Mouse (Mus musculus) embryonic facial prominence, embryonic 13.5 days (tissue): ENCODE measurements around the gene Eif1b. TPM values are rescaled to one million over a fixed set of nuclear protein-coding genes. Genes with fewer than 3 reads are reported as not detected.

Experiments used
- ATAC-seq: fragments of 200-750 bp; cut with Nextera tagmentation; 2 replicates; pipeline ENCODE4 v1.8.0; 2017; ENCODE audit warnings: low read depth; ENCODE audit not compliant: insufficient number of reproducible peaks, insufficient read depth, low FRiP score, low TSS enrichment
- H3K27ac ChIP-seq: fragments of 300-500 bp; sonication (generic); 2 replicates; pipeline ENCODE4 v1.5.1; 2015; ENCODE audit warnings: moderate library complexity, mild to moderate bottlenecking, inconsistent platforms
- H3K27me3 ChIP-seq: fragments of 300-500 bp; sonication (generic); 2 replicates; pipeline ENCODE4 v1.6.1; 2015; ENCODE audit warnings: mild to moderate bottlenecking, inconsistent platforms
- H3K36me3 ChIP-seq: fragments of 300-500 bp; sonication (generic); 2 replicates; pipeline ENCODE4 v1.6.1; 2015; ENCODE audit warnings: mild to moderate bottlenecking, inconsistent platforms
- H3K4me1 ChIP-seq: fragments of 300-500 bp; sonication (generic); 2 replicates; pipeline ENCODE4 v1.6.1; 2015; ENCODE audit warnings: inconsistent platforms
- H3K4me2 ChIP-seq: fragments of 300-500 bp; sonication (generic); 2 replicates; pipeline ENCODE4 v1.6.1; 2015; ENCODE audit warnings: moderate library complexity, mild to moderate bottlenecking, inconsistent platforms
- H3K4me3 ChIP-seq: fragments of 300-500 bp; sonication (generic); 2 replicates; pipeline ENCODE4 v1.5.1; 2015; ENCODE audit warnings: mild to moderate bottlenecking, inconsistent platforms
- H3K9ac ChIP-seq: fragments of 300-500 bp; sonication (generic); 2 replicates; pipeline ENCODE4 v1.6.1; 2015; ENCODE audit warnings: mild to moderate bottlenecking, inconsistent platforms
- H3K9me3 ChIP-seq: fragments of 300-500 bp; sonication (generic); 2 replicates; pipeline ENCODE4 v1.6.1; 2016; ENCODE audit warnings: inconsistent platforms
- WGBS: fragments of 180-500 bp; shearing (Covaris S2); methylation state at CpG from one replicate; pipeline ENCODE4 v1.1.7; 2015; ENCODE audit warnings: mixed read lengths; 5-methylcytosine and 5-hydroxymethylcytosine counted together
- polyA plus RNA-seq: library from polyadenylated mRNA; unstranded; fragments of >200 nt; fragmentation: Nextera tagmentation; extraction: Ambion mirVana; gene quantifications from 2 replicates; pipeline ENCODE4 v1.2.1, GENCODE M21; 2015

Gene Eif1b
- 195 and 207 TPM in 2 replicates for polyA plus RNA-seq

GRCm38 (mm10) chr9:120492010-120492399 lies at the start of gene Eif1b:
Gene Eif1b (plus strand): TSS chr9:120492232.
- peak; percentile 40; the same call in 1 of the 2 replicates for ATAC-seq
- Histone ChIP-seq H3K4me3 (peak within 1 kb of the TSS; percentile 100), H3K27me3 (no peaks in the 10 kb centered on the region), H3K9ac (peak within 1 kb of the TSS; percentile 100), H3K36me3 (peaks cover 23% of the 10 kb centered on the region), H3K9me3 (no peaks in the 10 kb centered on the region), H3K4me1 (peaks cover 18% of the 10 kb centered on the region), H3K27ac (peak within 1 kb of the TSS; percentile 93), H3K4me2 (peak within 1 kb of the TSS; percentile 81)
- WGBS, result 4% methylated on average over 19 of the region's 19 CpGs

- Histone ChIP-seq H3K36me3 (no peaks in the 10 kb centered on the region), H3K4me2 (no peak overlapping the region), H3K4me1 (peaks cover 5% of the 10 kb centered on the region), H3K9me3 (no peaks in the 10 kb centered on the region), H3K27ac (no peak overlapping the region), H3K27me3 (peaks cover 13% of the 10 kb centered on the region; the same call in 1 of the 2 replicates), H3K4me3 (no peak overlapping the region), H3K9ac (no peak overlapping the region)
- no peak for ATAC-seq
- 84% methylated on average over 9 of the region's 9 CpGs for WGBS
These were observed 47.4 kb upstream of the Eif1b start for GRCm38 (mm10) chr9:120444642-120445041.

- no peak overlapping the region for H3K4me3 ChIP-seq
These were observed 42.2 kb upstream of the Eif1b start for GRCm38 (mm10) chr9:120449696-120450329.

GRCm38 (mm10) chr9:120455768-120456655 lies 36.0 kb upstream of the Eif1b start:
- ATAC-seq, result peak; percentile 62; the same call in 1 of the 2 replicates
- Histone ChIP-seq H3K27me3 (no peaks in the 10 kb centered on the region), H3K9ac (no peak overlapping the region), H3K36me3 (no peaks in the 10 kb centered on the region), H3K27ac (peak overlapping the region; percentile 71), H3K4me3 (no peak overlapping the region), H3K4me2 (peak overlapping the region; percentile 7; the same call in 1 of the 2 replicates), H3K9me3 (no peaks in the 10 kb centered on the region), H3K4me1 (peaks cover 17% of the 10 kb centered on the region)
- 10% methylated on average over 9 of the region's 9 CpGs for WGBS

More at GRCm38 (mm10) chr9:120449696-120450329, 42.2 kb upstream of the Eif1b start:
- Histone ChIP-seq H3K27ac (no peak overlapping the region), H3K4me2 (no peak overlapping the region), H3K9me3 (no peaks in the 10 kb centered on the region), H3K36me3 (no peaks in the 10 kb centered on the region), H3K27me3 (0 out of 2 replicates have a peak, but pooled peaks cover 7% of the 10 kb centered on the region), H3K4me1 (peaks cover 8% of the 10 kb centered on the region), H3K9ac (no peak overlapping the region)
- ATAC-seq, result no peak
- 63% methylated on average over 6 of the region's 6 CpGs for WGBS

GRCm38 (mm10) chr9:120470431-120470830 lies 21.6 kb upstream of the Eif1b start:
- Histone ChIP-seq H3K36me3 (no peaks in the 10 kb centered on the region), H3K4me3 (no peak overlapping the region), H3K4me1 (peaks cover 6% of the 10 kb centered on the region), H3K27me3 (no peaks in the 10 kb centered on the region), H3K9me3 (no peaks in the 10 kb centered on the region), H3K27ac (no peak overlapping the region), H3K9ac (no peak overlapping the region), H3K4me2 (no peak overlapping the region)
- ATAC-seq, result no peak
- 91% methylated on average over 1 of the region's 1 CpGs for WGBS

GRCm38 (mm10) chr9:120481644-120482043 lies 10.4 kb upstream of the Eif1b start:
- WGBS, result 78% methylated on average over 3 of the region's 3 CpGs
- no peaks in the 10 kb centered on the region for H3K36me3 ChIP-seq
- H3K27me3 ChIP-seq, result no peaks in the 10 kb centered on the region; the same call in 1 of the 2 replicates
- peaks cover 2% of the 10 kb centered on the region; the same call in 1 of the 2 replicates for H3K4me1 ChIP-seq
- H3K27ac ChIP-seq, result no peak overlapping the region
- no peak overlapping the region for H3K4me3 ChIP-seq
- H3K9me3 ChIP-seq, result no peaks in the 10 kb centered on the region
- H3K4me2 ChIP-seq, result no peak overlapping the region
- no peak overlapping the region for H3K9ac ChIP-seq
- ATAC-seq, result no peak

GRCm38 (mm10) chr9:120482382-120482781 lies 9.7 kb upstream of the Eif1b start:
- no peak overlapping the region for H3K27ac ChIP-seq
- no peak for ATAC-seq
- peaks cover 2% of the 10 kb centered on the region; the same call in 1 of the 2 replicates for H3K4me1 ChIP-seq
- H3K4me3 ChIP-seq, result no peak overlapping the region
- WGBS, result 87% methylated on average over 4 of the region's 4 CpGs
- H3K9me3 ChIP-seq, result no peaks in the 10 kb centered on the region
- no peaks in the 10 kb centered on the region for H3K36me3 ChIP-seq
- H3K4me2 ChIP-seq, result no peak overlapping the region
- H3K9ac ChIP-seq, result no peak overlapping the region
- no peaks in the 10 kb centered on the region; the same call in 1 of the 2 replicates for H3K27me3 ChIP-seq

- 79% methylated on average over 8 of the region's 8 CpGs for WGBS
- no peaks in the 10 kb centered on the region; the same call in 1 of the 2 replicates for H3K27me3 ChIP-seq
- no peak for ATAC-seq
These were observed 8.9 kb upstream of the Eif1b start for GRCm38 (mm10) chr9:120483101-120483500.

GRCm38 (mm10) chr9:120487076-120487475 lies 5.0 kb upstream of the Eif1b start:
- no peak overlapping the region for H3K4me2 ChIP-seq
- no peak overlapping the region for H3K4me3 ChIP-seq
- H3K36me3 ChIP-seq, result no peaks in the 10 kb centered on the region
- no peak for ATAC-seq
- H3K9me3 ChIP-seq, result no peaks in the 10 kb centered on the region
- H3K9ac ChIP-seq, result no peak overlapping the region
- peaks cover 5% of the 10 kb centered on the region; the same call in 1 of the 2 replicates for H3K4me1 ChIP-seq
- 79% methylated on average over 8 of the region's 8 CpGs for WGBS
- no peaks in the 10 kb centered on the region; the same call in 1 of the 2 replicates for H3K27me3 ChIP-seq
- H3K27ac ChIP-seq, result no peak overlapping the region

More at GRCm38 (mm10) chr9:120483101-120483500, 8.9 kb upstream of the Eif1b start:
- H3K9me3 ChIP-seq, result no peaks in the 10 kb centered on the region
- H3K4me1 ChIP-seq, result peaks cover 2% of the 10 kb centered on the region; the same call in 1 of the 2 replicates
- no peak overlapping the region for H3K9ac ChIP-seq
- H3K4me2 ChIP-seq, result no peak overlapping the region
- H3K36me3 ChIP-seq, result no peaks in the 10 kb centered on the region
- no peak overlapping the region for H3K27ac ChIP-seq
- no peak overlapping the region for H3K4me3 ChIP-seq

- H3K27ac ChIP-seq, result no peak overlapping the region
- peaks cover 23% of the 10 kb centered on the region for H3K36me3 ChIP-seq
- 83% methylated on average over 3 of the region's 3 CpGs for WGBS
- no peaks in the 10 kb centered on the region for H3K27me3 ChIP-seq
- H3K9ac ChIP-seq, result no peak overlapping the region
- peak overlapping the region; percentile 100 for H3K4me3 ChIP-seq
- ATAC-seq, result no peak
- H3K9me3 ChIP-seq, result no peaks in the 10 kb centered on the region
- H3K4me1 ChIP-seq, result peaks cover 18% of the 10 kb centered on the region
- peak overlapping the region; percentile 81 for H3K4me2 ChIP-seq
These were observed 523 bp upstream of the Eif1b start for GRCm38 (mm10) chr9:120491509-120491908.
